Mouse (Mus musculus) gastrocnemius, postnatal 10 days (tissue): Measurements from ENCODE around the gene Bcl11b. TPM values are rescaled to one million over a fixed set of nuclear protein-coding genes. Genes with fewer than 3 reads are reported as not detected.

Experiments used
- DNase-seq: peaks from one replicate; pipeline ENCODE4 v3.0.0; 2021; ENCODE audit warnings: mixed read lengths
- total RNA-seq, 2 experiments: library from RNA; stranded (reverse); gene quantifications; 2 replicates each; pipeline ENCODE4 v1.2.3; 2021

Bcl11b gene
- total RNA-seq, 2 experiments from 2014 or later = 0.21 to 0.27 TPM

DNA sequence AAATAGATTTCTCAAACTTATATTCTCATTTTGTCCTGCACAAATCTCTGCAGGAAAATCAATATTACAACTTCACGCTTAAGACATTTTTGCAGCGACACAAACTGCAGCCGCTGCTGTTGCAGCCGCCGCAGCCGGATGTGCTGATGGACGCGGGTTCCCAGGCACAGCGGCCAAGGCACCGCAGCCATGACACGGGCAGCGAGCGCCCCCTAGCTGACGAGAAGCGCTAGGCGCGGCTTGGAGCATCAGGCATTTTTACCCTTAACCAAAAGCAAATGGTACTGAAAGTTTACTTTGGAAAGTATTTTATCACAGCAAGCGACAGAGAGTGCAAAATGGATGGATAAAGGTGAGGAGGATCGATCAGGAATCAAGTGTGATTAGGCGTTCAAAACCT is 4.7 kb downstream of the Bcl11b start:
- peak; percentile 85 for DNase-seq

- no peak for DNase-seq
Measured at GRCm38 (mm10) chr12:107997901-107998300, 5.5 kb downstream of the Bcl11b start.

DNA sequence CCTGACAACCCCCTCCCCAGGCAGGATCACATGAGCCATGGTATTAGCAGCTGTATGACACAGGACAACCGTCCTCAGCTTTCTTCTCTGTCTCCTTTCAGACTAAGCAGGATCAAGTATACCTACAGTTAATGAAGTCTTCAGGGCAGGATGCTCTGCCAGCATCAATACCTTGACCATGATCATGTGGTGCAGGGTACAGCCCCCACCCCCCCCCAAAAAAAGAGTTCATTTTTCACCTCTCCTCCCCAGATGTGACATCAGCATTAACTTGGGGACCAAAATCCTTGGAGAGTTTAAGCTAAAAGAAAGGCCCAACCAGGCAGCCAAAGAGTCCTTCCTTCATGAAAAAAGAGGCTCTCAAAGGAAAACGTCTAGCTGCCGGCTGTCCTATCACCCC is 6.2 kb downstream of the Bcl11b start:
- DNase-seq = no peak

DNA sequence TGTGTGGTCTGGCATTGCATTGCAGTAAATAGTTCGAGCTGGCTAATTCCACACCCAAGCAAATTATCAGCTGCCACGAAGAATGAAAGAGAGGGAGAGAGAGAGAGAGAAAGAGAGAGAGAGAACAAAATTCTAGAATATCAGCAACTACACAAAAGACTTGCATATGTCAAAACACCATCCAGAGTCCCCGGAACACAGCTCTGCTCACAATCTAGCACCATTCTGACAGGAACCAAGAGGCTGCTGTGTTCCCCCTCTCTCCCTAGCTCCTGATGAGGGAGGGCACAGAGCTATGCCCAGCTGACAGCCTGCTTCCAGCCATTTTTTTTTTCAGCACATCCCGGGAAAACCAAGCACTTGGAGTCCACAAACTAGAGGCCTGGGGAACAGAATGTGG is 6.6 kb downstream of the Bcl11b start:
- DNase-seq = no peak

GRCm38 (mm10) chr12:107996216-107996615 is 7.2 kb downstream of the Bcl11b start:
- DNase-seq = no peak

DNA sequence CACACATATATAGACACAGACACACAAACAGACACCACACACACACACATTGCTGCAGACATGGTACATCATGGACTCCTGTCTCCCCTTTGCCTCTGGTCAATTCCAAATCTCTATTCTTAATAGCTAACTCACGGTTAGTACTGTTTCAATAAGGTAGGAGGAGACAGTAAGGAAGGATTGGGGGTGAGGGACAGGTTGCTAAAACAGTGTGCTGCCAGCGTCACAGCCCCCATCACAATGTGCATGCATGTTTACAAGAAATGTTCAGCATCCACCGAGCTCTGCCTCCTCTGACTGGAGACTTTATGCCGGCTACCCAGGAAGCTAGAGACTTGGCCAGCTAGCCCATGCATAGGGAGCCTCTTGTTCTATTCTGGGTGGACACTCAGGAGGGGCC is 9.0 kb downstream of the Bcl11b start:
- DNase-seq = no peak

DNA sequence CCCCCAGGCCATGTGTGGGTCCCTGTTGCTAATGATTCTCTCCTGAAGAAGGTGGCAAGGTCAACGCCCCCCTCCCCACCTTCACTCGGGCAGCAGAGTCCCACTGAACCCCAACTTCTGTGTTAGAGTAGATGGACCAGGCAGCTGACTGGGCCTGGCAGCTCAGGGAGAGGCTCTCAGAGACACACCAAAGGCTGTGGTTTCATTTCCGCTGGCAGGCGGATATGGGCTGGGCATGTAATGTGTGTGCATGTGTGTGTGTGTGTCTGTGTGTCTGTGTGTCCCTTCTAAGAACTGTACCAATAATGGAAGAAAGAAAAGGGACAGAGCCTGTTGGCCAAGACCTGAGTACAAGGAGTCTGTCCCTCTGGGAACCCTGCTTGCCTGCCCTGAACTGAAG is 10.4 kb downstream of the Bcl11b start:
- no peak for DNase-seq

DNA sequence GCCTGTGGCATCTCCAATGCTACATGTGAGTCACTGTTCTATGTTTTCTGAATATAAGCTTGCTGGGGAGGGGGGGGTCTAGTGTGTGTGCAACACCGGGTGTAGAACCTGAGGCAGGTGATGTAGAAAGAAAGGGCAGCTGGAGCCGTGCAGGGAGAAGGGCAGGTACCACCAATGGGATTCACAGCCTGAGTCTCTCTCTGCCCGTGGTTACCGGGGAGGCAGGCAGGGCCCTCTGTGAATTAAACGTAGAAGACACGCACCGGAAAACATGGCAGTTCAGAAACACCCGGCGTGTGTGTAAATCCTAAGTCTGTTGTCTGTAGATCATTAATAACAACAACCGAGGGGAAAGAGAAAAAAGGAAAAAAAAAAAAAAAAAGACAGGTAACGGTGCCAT is 12.2 kb downstream of the Bcl11b start:
- no peak for DNase-seq

DNA sequence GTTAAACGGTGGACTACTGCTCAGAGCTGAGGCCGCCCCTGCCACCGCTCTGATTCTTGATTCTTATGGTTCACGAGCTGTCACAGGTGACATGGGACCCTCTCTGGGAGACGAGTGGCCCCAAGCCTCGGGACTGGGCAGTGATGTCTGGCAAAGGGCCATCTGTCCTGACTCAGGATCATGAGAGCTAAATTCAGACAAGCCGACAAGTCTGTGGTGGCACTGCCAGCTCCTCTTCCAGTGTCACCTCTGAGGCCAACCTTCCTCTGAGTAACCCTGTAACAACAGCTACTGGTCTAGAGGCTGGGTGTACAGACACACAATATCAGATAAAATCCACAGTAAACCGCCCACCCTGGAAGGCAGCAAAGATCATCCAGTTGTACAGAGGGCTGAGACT is 20.2 kb downstream of the Bcl11b start:
- no peak for DNase-seq

GRCm38 (mm10) chr12:107982306-107982705 is 21.1 kb downstream of the Bcl11b start:
- no peak for DNase-seq

DNA sequence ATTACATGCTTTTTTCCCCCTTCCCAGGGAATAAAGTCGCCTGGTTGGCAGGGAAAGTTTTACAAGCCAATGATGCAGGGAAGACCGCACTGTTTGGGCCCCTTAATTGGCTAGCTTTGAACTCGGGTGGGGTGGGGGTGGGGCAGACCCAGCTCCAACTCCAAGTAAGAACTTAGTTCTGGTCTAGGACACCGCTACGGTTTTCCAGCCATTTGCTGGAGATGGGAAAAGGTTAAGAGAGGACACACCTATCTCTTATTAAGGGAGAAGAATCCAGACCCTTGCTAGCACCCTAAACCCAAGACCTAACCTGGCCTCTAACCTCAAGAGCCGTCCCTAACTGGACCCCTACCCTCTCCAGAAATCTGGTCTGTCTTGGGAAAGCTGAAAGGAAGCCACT is 22.2 kb downstream of the Bcl11b start:
- no peak for DNase-seq

DNA sequence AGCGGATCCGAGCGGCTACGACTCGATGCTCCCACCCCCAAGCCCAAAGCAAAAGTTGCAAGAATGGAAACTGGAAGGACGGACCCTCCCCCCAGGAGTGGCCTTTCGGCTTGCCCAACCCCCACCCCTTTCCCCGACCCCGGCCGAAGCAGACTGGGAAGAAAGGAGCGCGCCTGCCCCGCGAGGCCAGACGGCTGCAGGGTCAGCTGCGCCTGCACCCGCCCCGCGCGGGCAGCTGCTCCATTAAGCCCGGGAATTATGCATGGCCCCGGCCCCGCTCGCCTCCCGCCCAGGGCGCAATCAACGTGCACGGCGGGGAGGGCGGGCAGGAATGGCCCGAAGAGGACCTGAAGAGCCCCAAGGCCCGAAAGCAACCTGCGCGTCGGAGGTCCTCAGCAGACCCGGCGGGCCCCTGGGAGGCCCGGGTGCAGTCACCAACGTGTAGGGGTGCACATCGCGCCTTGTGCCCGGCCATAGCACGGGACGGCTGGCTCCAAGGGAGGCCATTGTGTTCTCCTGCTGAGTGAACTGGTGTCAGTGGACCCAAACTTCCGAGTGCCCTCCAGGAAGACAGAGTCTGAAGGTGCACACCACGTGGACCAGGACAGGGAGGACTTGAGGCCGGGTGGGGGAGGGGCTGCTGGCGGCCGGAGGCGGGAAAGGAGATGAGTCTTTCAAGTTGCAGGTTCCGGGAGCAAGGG is 23.0 kb downstream of the Bcl11b start:
- DNase-seq = peak; percentile 37

DNA sequence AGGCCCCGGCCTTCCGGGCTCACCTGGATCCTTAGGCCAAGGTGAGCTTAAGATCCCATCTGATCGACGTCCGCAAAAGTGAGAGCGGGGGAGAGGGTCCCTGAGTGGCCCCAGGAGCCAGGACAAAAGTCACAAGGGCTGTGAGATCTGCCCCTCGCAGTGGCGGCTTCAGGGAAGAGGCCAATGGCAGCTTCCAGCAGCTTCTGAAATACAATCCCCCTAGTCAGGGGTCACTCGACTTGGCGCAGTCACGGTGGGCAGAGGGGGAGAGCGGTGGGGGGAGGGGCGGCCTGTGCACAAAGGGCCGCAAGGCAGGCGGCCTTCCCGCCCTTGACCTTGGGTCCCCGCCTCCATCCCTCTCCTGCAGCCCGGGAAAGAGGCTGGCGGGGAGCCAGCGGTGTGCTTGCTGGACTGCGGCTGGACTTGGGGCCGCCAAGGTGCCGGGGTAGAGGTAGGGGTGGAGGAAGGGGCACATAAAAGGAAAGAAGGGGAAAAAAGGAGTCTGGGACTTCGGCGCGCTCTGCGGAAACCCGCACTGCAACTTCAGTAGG is 23.6 kb downstream of the Bcl11b start:
- peak; percentile 53 for DNase-seq

GRCm38 (mm10) chr12:107978736-107979255 is 24.6 kb downstream of the Bcl11b start:
- no peak for DNase-seq

DNA sequence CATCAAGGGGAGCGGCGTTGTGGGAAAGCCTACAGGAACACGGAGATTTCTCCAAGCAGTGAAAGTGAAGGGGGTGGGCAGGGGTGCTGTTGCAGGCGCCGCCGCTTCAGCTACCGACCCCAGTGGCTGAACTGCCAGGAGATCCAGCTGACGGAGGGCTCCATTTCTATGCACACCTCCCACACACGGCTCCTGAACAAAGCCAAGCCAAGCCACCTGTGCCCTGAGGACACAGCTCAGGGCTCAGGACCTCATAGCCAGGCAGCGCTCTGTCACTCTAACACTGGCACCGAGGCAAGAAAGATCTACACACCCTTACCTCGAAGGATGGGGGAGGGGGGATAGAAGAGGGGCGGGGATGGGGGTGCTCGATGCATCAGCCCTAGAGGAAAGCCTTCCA is 25.3 kb downstream of the Bcl11b start:
- DNase-seq = no peak

DNA sequence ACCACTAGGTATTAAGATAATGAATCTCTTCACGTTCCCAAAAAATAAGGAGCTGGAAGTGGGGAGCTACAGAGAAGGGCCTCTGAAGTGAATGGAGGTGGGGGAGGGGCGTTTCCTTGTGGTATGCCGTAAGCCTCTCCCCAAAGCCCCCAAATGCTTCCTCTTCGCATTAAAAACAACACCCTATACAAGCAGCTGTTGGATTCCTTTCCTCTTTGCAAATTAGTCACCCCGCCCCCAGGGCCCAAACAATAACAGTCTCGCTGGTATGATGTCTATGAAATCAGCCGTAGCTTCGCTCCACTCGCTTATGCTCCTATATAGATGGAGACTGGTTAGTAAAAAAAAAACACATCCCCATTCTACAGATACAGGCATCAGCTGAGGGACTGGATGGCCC is 25.9 kb downstream of the Bcl11b start:
- DNase-seq = no peak

- DNase-seq = no peak
Measured at GRCm38 (mm10) chr12:107977086-107977485, 26.3 kb downstream of the Bcl11b start.

DNA sequence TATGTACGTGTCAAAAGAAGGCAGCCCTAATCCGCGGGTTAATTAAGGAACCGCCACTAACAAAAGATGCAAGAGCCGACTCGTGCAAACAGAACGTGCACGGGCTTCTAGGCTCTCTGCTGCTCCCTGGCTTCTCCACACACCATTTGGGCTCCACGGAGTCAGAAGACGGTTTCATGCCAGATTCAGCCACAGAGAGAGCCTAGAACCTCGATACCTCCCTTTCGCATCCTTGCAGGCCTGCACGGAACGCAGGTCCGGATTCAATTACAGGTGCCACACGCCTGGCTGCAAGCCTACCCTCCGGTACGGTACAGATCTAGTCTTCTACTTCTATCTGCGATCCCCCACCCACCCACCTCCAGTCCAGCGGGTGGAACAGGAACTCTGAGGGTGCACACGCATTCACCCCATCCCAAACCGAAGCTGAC is 26.8 kb downstream of the Bcl11b start:
- no peak for DNase-seq

DNA sequence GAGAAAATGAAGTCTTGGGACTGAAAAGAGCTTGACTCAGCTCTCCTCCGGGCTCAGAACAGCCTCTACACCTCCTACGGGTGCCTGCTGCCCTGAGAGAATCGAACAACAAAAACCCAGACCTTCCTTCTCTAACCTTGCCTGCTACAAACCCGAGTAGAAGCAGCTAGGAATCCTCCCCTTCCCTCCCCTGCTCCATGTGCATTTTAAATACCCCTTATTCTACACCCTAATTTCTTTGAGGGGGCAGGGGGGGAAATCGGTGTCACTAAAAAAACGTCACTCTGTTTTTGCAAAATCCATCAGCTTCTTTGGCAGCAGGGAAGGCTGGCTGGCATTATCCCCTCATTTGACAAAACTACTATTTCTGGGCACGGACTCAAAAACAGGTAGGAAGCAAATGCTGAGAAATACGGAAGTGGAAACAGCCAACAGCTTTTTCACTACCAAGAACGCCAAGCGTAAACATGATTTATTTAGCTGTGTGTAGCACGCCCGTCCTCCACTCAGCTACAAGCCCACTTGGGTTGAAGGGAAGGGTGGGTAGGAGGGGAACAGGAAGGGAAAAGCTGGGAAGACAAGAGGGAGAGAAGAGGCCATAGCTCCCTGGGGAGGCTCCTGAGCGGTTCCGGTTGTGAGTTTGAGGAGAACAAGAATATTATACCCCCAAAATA is 27.4 kb downstream of the Bcl11b start:
- DNase-seq = no peak

GRCm38 (mm10) chr12:107975479-107975896 is 27.9 kb downstream of the Bcl11b start:
- no peak for DNase-seq

DNA sequence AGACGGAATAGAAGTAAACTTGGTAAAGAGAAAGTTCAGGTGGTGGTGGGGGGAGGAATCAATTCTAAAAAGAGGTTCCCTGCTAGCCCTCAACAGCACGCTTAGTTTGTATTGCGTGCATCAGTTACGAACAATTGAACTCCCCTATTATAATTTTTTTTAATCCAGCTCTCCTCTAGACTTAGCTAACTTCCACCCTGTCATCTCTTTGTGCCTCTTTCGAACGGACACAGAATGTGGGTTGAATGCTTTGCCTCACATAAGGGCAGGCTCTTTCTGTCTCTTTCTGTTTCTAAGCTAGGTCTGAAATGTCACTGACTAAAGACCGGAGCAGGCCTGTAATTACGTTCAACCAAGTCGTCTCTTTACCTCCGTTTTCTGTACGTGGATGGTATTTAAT is 28.9 kb downstream of the Bcl11b start:
- DNase-seq = no peak

- DNase-seq = no peak
Measured at GRCm38 (mm10) chr12:107973556-107974140, 29.8 kb downstream of the Bcl11b start.
